Mouse (Mus musculus) ovary, postnatal 14 days (tissue): Measurements from ENCODE around the gene Ttll5.

Source experiments
- DNase-seq: peaks from one replicate; pipeline ENCODE4 v3.0.0; 2022; ENCODE audit warnings: low spot score

The Ttll5 gene

DNA sequence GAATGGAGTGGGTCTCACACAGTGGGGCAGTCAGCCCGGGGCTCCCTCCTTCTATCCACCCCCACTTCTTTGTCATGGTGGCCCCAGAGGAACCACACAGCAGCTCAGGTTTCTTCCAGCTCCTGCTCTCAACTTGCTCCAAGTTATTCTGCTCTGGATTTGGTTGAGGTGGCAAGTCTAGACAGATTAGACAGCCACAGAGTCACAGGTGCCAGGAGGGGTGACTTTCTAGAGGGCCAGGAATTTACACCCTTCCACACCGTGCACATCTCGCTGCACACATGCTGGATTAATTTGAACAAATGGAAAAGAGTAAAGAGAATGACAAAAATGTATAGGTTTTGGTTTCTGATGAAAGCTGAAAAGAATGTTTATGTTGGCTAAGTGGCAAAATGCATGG is 276.3 kb downstream of the Ttll5 start:
- no peak for DNase-seq

DNA sequence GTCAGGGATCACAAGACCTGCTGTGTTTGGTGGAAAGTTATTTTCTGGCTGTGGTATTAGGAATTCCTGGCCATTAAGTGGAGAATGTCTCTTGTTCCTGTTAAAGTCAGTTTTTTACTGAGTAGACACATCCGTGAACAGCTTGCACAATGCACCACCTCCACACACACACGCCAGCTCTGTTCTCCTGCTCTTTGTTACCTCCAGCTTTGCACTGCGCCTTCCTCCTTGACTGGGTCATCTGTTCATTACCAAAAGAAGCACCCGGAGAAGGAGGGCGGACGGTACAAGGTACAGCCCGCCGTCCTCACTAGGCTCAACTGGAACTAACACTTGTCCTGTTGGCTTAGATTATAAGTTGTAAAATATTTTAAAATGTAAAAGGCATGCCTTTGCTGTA is 278.2 kb downstream of the Ttll5 start:
- DNase-seq: no peak

DNA sequence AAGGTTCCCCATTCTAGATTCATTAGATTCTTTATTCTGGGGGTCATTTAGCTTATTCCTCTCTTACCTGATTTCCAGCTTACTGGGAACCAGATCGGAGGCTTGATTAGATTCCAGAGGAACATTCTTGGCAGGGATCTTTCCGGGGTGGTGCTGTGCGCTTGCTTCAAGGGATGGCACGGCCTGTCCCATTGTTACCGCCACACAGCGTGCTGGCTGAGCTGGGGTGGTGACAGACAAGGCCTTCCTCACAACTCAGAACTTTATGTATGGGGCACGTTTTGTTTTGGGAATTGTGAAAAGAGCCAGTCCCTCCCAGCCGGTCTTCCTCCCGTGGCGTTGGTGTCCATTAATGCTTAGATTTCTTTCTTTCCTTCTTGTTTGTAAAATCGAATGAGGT is 278.9 kb downstream of the Ttll5 start:
- DNase-seq: no peak

DNA sequence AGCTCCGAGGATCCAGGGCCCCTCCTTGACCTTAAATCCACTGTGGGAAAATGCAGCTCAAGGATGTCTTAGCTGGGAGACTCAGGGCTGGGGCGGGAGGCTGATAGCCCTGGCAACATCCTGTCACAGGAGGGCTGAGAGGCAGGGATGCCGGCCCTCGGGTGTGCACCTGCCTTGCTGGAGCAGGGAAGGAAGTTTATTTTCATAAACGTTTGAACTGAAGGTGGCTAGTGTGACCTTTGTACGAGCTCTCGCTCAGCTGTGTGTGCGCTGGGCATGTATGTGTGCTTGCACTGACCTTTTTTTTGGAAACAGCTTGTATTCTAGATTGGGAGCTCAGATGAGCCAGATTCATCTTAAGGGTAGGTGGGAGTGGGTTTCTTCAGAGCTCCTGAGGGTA is 279.4 kb downstream of the Ttll5 start:
- DNase-seq: no peak

DNA sequence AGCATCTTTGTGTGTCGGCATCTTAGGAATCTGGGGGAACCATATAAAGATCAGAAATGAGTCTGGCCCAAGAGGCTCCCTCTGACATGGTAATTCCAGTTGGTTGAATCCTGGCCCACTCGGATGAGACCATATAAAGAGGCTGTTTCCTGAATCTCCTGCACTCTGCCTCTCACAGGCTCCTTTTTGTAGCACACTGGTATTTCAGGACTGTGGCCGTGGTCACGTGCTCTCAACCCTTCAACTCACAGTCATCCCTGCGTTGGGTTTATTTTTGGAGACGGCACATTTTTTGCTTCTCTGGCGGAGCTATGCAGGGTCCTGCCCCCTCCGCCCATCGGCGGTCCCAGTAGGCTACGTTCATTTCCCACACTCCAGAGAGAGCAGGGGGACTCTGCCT is 279.8 kb downstream of the Ttll5 start:
- no peak for DNase-seq

DNA sequence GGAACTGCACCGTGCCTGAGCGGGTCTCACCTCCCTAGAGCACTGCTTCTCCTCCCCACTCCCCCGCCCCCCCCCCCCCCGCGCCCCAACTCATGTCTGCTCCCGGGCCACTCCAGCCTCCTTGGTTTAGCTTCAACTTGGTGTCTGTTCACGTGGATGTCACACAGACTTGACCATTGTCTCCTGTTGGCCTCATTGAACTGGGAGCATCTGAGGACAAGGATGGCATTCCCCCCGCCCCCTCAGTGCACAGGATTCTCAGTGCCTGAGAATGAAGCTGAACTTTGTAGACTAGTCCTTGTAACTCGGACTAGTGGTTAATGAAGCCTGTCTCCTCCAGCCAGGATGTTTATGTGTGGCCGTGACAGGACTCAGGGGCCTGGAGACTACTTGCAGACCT is 281.1 kb downstream of the Ttll5 start:
- no peak for DNase-seq

DNA sequence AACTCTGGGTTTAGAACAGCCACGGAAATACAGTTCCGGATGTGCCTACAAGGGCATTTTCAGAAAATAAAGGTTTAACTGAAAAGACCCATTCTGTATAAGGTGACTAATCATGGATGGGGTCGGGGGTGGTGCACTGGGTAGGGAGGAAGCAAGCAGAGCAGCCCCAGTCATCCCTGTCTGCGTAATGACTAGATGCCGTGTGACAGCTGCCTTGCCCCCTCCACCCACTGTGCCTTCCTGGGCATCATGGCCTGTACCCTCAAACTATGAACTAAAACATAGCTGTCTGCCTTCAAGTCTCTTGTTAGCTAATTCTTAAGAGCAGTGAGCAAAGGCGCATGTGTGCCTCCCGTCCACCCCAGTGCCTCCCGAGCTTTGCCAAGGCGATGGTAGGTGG is 281.6 kb downstream of the Ttll5 start:
- no peak for DNase-seq

DNA sequence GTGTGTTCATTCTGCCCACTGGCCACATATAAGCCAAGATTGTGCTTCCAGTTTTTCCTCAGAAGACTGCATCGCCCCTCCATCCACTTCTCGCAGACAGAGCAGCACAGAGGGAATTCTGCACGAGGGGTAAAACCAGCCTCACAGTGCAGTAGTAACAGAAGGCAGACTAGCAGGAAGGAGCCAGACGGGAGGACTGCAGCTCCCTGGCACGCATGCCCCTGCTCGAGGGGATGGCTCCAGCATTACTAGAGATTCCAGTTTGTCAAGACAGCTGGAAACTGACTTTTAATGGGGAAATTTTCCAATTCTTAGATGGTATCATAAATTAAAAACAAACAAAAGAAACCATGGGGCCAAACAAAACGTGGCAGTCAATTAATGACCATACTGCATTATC is 283.2 kb downstream of the Ttll5 start:
- no peak for DNase-seq

DNA sequence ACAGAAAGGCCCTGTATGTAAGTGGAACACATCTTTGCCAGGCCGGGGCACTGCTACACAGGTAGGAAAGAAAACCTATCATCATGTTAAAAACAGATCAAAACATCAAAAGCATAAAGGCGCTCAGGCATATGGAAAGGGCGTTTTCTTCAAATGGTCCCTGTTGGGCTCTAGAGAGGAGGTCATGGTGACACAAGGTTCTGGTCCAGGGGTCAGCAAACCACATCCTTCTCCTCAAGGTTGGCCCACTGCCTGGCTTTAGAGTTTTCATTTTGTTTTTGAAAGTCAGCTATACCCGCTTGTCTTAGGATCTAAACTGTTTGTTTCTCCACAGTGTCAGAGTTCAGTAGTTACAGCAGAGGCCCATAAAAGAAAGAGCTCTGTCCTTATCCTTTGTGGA is 285.1 kb downstream of the Ttll5 start:
- no peak for DNase-seq

DNA sequence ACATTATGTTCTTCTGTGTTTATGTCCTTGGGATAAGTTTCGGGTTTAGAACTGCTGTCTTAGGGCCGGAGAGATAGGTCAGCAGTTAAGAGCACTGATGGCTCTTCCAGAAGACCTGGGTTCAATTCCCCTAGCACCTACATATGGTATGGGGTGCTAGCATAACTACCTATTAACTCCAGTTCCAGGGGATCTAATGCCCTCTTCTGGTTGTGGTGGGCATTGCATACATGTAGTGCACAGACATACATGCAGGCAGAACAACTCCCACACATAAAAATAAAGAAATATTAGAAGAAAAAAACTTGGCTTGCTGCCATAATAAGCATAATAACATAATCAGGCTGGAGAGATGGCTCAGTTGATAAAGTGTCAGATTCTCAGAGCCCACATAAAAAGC is 286.2 kb downstream of the Ttll5 start:
- DNase-seq: no peak
